Mouse (Mus musculus) left cerebral cortex, postnatal 14 days (tissue): ENCODE measurements around the gene Grip1. TPM values are rescaled to one million over a fixed set of nuclear protein-coding genes. Genes with fewer than 3 reads are reported as not detected.

Source experiments
- DNase-seq, 2 experiments: peaks; one replicate each; pipeline ENCODE4 v3.0.0; 2021 to 2022; ENCODE audit warnings: low spot score in 2 of 2, mixed read lengths in 1 of 2
- intact Hi-C: fragments of 180-260 bp; cut with DNase I; formaldehyde crosslinking; loops from one replicate; pipeline ENCODE4 v1.15.1; 2025
- long read RNA-seq, 2 experiments: library from polyadenylated mRNA; stranded (forward); transcript quantifications; one replicate each; pipeline ENCODE4 v2.0.0; 2021
- total RNA-seq, 2 experiments: library from RNA; stranded (reverse); gene quantifications; 2 replicates each; pipeline ENCODE4 v1.2.3; 2021

The Grip1 gene
- 10 to 100 TPM; 31.4 to 31.8 TPM for total RNA-seq
- long read RNA-seq, experiment 1, full-length matches to known transcripts: 6 of 22 reads
- long read RNA-seq, experiment 1, partial matches to known transcripts: 10 of 22 reads
- long read RNA-seq, experiment 1, other reads (novel, unspliced or antisense): 6 of 22 reads
- long read RNA-seq, experiment 2, full-length matches to known transcripts: 1 of 12 reads
- long read RNA-seq, experiment 2, partial matches to known transcripts: 5 of 12 reads
- long read RNA-seq, experiment 2, other reads (novel, unspliced or antisense): 6 of 12 reads

GRCm38 (mm10) chr10:119453431-119454105 is at the start of gene Grip1:
Grip1 (plus strand) TSS chr10:119453830.
- peak in 1 of 2 experiments; percentile 46 for DNase-seq
- intact Hi-C loops: loop anchor here (10.0 kb wide), 1 partner anchor 191 kb away; no protein-coding TSS in a partner anchor

GRCm38 (mm10) chr10:119405103-119405502 is 48.5 kb upstream of the Grip1 start:
- intact Hi-C loops: no loop called here
- DNase-seq: no peak

GRCm38 (mm10) chr10:119405612-119406011 is 48.0 kb upstream of the Grip1 start:
- DNase-seq: no peak
- intact Hi-C loops: no loop called here

- peak; percentile 12 to 30 for DNase-seq
- intact Hi-C loops: no loop called here
Observed at GRCm38 (mm10) chr10:119408327-119408726, 45.3 kb upstream of the Grip1 start.

GRCm38 (mm10) chr10:119413238-119413637 is 40.4 kb upstream of the Grip1 start:
- DNase-seq: no peak
- intact Hi-C loops: no loop called here

- DNase-seq: no peak
- intact Hi-C loops: no loop called here
Observed at GRCm38 (mm10) chr10:119415106-119415505, 38.5 kb upstream of the Grip1 start.

GRCm38 (mm10) chr10:119421418-119421817 is 32.2 kb upstream of the Grip1 start:
- intact Hi-C loops: no loop called here
- no peak for DNase-seq

- intact Hi-C loops: no loop called here
- no peak for DNase-seq
Observed at GRCm38 (mm10) chr10:119423821-119424534, 29.7 kb upstream of the Grip1 start.

- DNase-seq: no peak
- intact Hi-C loops: no loop called here
Observed at GRCm38 (mm10) chr10:119427653-119428052, 26.0 kb upstream of the Grip1 start.

- DNase-seq: no peak
- intact Hi-C loops: no loop called here
Observed at GRCm38 (mm10) chr10:119428106-119428505, 25.5 kb upstream of the Grip1 start.

- intact Hi-C loops: no loop called here
- no peak for DNase-seq
Observed at GRCm38 (mm10) chr10:119430240-119430639, 23.4 kb upstream of the Grip1 start.

- intact Hi-C loops: no loop called here
- no peak for DNase-seq
Observed at GRCm38 (mm10) chr10:119431801-119432200, 21.8 kb upstream of the Grip1 start.

GRCm38 (mm10) chr10:119435818-119436217 is 17.8 kb upstream of the Grip1 start:
- intact Hi-C loops: no loop called here
- DNase-seq: no peak

- intact Hi-C loops: no loop called here
- no peak for DNase-seq
Observed at GRCm38 (mm10) chr10:119437319-119437718, 16.3 kb upstream of the Grip1 start.

GRCm38 (mm10) chr10:119441743-119442142 is 11.9 kb upstream of the Grip1 start:
- intact Hi-C loops: no loop called here
- DNase-seq: no peak

GRCm38 (mm10) chr10:119447392-119447914 is 6.2 kb upstream of the Grip1 start:
- intact Hi-C loops: no loop called here
- DNase-seq: no peak

GRCm38 (mm10) chr10:119447930-119448329 is 5.7 kb upstream of the Grip1 start:
- intact Hi-C loops: no loop called here
- no peak for DNase-seq

- DNase-seq: no peak
- intact Hi-C loops: loop anchor here (10.0 kb wide), 1 partner anchor 192 kb away; no protein-coding TSS in a partner anchor
Observed at GRCm38 (mm10) chr10:119452698-119453097, 932 bp upstream of the Grip1 start.

GRCm38 (mm10) chr10:119454106-119454667 is 557 bp downstream of the Grip1 start:
- DNase-seq: peak in 1 of 2 experiments; percentile 24
- intact Hi-C loops: loop anchor here (10.0 kb wide), 1 partner anchor 191 kb away; no protein-coding TSS in a partner anchor
